Mouse (Mus musculus) frontal cortex, adult (tissue): ENCODE measurements around the gene E330034G19Rik.
"Not testable (repeated sequence)": the region's sequence is repeated elsewhere in the genome, so short reads cannot be mapped to it uniquely, and the experiment has no call there.

Experiments used
- ATAC-seq: cut with Nextera tagmentation; 2 replicates; pipeline ENCODE4 v1.9.2; 2017; ENCODE audit warnings: mild to moderate bottlenecking, moderate library complexity, mixed read lengths; ENCODE audit not compliant: low TSS enrichment

Gene E330034G19Rik

DNA sequence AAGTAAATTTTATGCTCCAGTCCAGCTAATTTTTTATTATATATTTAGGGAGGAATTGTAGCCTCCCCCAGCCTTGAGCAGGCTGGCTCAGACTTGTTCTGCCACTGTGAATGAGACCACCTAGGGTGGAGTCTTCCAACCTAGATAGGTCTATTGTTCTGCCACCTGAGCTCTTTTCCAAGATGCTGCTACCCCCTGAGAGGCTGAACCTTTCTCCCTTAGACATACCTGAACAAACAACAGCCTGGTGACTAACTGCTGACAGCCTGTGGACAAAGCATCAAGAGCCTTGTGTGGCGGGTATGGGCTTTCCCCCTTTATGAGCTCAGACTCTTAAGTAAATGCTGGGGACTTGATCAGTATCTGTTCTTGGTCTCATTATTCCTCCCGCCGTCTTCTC is 54.0 kb downstream of the E330034G19Rik start:
- not testable (repeated sequence) for ATAC-seq

DNA sequence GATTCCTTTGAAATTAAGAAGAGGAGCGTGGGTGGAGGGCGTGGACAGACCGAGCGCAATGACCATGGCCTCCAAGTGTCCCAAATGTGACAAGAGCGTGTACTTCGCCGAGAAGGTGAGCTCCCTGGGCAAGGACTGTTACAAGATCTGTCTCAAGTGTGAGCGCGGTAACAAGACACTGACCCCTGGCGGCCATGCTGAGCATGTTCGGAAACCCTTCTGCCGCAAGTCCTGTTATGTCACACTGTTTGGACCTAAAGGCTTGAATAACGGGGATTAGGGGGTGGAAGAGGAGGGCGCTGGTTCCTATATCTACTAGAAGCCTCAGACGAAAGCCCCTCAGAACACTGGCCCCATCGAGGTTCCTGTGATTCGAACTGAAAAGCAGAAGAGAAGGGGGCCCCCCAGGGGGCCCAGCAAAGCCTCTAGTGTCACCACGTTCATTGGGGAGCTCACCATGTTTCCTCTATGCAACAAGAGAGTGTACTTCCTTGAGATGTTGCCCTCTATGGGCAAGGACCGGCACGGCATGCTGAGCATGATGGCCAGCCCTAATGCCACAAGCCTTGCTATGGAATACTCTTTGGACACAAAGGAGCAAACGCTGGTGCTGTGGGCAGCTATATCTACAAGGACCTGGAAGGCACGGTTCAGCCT is 65.4 kb downstream of the E330034G19Rik start:
- ATAC-seq, result peak; percentile 52; the same call in 1 of the 2 replicates
